Mouse (Mus musculus) inflammation-experienced regulatory T-cells, adult 16 weeks (primary cell): Measurements from ENCODE around the gene Gm17304. TPM values are rescaled to one million over a fixed set of nuclear protein-coding genes. Genes with fewer than 3 reads are reported as not detected.

Source experiments
- polyA plus RNA-seq: library from polyadenylated mRNA; unstranded; fragments of 100-300 nt; shearing (Covaris generic); gene quantifications from one replicate; pipeline ENCODE4 v1.2.1, GENCODE M21; 2017

Gene Gm17304
- not detected for polyA plus RNA-seq

DNA sequence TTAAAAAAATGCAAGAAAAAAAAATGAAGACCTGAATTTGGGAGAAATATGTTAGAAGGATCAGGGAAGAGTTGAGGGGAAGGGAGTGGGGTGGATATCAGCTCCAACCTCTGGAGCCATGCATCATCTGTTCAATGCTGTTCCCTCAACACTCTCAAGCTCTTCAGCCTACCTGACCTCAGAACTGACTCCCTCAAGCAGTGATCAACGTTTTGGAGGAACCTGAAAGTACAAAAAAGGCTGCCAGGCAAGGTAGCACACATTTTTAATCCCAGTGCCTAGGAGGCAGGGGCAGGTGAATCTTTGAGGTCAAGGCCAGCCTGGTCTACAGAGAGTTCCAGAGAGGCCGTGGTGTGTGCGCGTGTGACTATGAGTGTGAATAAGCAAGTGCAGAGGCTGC, at the start of gene Gm17304:
Gene Gm17304 (plus strand): TSS at position 301 of the 400 bp plus-strand sequence.

Other genes with a start within 250 kb of the Gm17304 start
- gene Barhl2, start 150.9 kb upstream of the Gm17304 start, polyA plus RNA-seq = not detected
- gene Zfp644, start 88.2 kb downstream of the Gm17304 start, polyA plus RNA-seq = 49.6 TPM